Mouse (Mus musculus) stomach, postnatal 0 days (tissue): ENCODE results near the gene Skap1.

Experiments
- CTCF ChIP-seq: IDR thresholded peaks from 2 replicates; pipeline ENCODE4 v1.5.1; 2016; ENCODE audit warnings: antibody characterized with exemption, low read depth, mild to moderate bottlenecking, moderate library complexity
- EP300 ChIP-seq: optimal IDR thresholded peaks from 2 replicates; pipeline ENCODE3; 2016; ENCODE audit warnings: antibody characterized with exemption

- TF ChIP-seq CTCF (no peak), EP300 (no peak)
These were observed 173.5 kb downstream of the Skap1 start for GRCm38 (mm10) chr11:96637927-96638326.
